14 mouse cellular contexts compared by ENCODE assay signal in genomic region chr14:101859305-101859886, GRCm38 (mm10).
DNase-seq lines count a peak whose midpoint lies in the region; ATAC-seq and TF ChIP-seq lines count a peak whose summit lies in the region.
"Had no signal": no experiment of that assay in that cellular context is flagged by ENCODE, and none has a peak within 500 bp of the region (broad histone marks: within the 10 kb centered on the region; RNA-seq: fewer than 3 reads in every experiment).

No protein-coding gene starts in this region.

- H3K4me1 ChIP-seq in heart, embryonic 12.5 days (replicated peaks), result peaks cover 13% of the 10 kb centered on the region
- H3K4me1 ChIP-seq in kidney, embryonic 16.5 days (ENCODE audit: insufficient read depth, low read length), result peaks cover 13% of the 10 kb centered on the region
- no peaks in the 10 kb centered on the region for H3K4me1 ChIP-seq in hindbrain, embryonic 16.5 days (ENCODE audit: control insufficient read depth, insufficient read depth, low read depth, low read length)
- H3K4me1 ChIP-seq in stomach, postnatal 0 days (replicated peaks; ENCODE audit: control insufficient read depth, insufficient read depth), result no peaks in the 10 kb centered on the region
- H3K4me1 ChIP-seq: limb, embryonic 12.5 days; midbrain, embryonic 13.5 days had no signal

- no peak; the same call in 1 of the 2 replicates for ATAC-seq in heart, embryonic 12.5 days (ENCODE audit: insufficient number of reproducible peaks, low FRiP score)
- ATAC-seq in kidney, embryonic 16.5 days (ENCODE audit: low FRiP score, low TSS enrichment), result peak; percentile 96
- no peak for ATAC-seq in hindbrain, embryonic 16.5 days
- no peak for ATAC-seq in stomach, postnatal 0 days (ENCODE audit: low FRiP score, low TSS enrichment)
- ATAC-seq: forebrain, embryonic 16.5 days; hindbrain, postnatal 0 days; midbrain, embryonic 13.5 days had no signal

- no peak overlapping the region for H3K9ac ChIP-seq in heart, embryonic 12.5 days
- H3K9ac ChIP-seq in kidney, embryonic 16.5 days (replicated peaks; ENCODE audit: low read length), result no peak overlapping the region
- H3K9ac ChIP-seq in hindbrain, embryonic 16.5 days (ENCODE audit: low read depth, low read length), result no peak overlapping the region
- no peak overlapping the region for H3K9ac ChIP-seq in stomach, postnatal 0 days (ENCODE audit: low read length)
- H3K9ac ChIP-seq: limb, embryonic 12.5 days; midbrain, embryonic 13.5 days had no signal

- no peak overlapping the region for H3K4me3 ChIP-seq in heart, embryonic 12.5 days
- H3K4me3 ChIP-seq in kidney, embryonic 16.5 days (ENCODE audit: low read length), result no peak overlapping the region
- H3K4me3 ChIP-seq in hindbrain, embryonic 16.5 days (ENCODE audit: low read length), result no peak overlapping the region
- no peak overlapping the region for H3K4me3 ChIP-seq in stomach, postnatal 0 days (ENCODE audit: low read depth, low read length)
- H3K4me3 ChIP-seq: limb, embryonic 12.5 days; midbrain, embryonic 13.5 days had no signal

- WGBS in heart, embryonic 12.5 days, result 67% methylated on average over 8 of the region's 8 CpGs
- 33% methylated on average over 8 of the region's 8 CpGs for WGBS in kidney, embryonic 16.5 days
- 56% methylated on average over 8 of the region's 8 CpGs for WGBS in hindbrain, embryonic 16.5 days
- 68% methylated on average over 8 of the region's 8 CpGs for WGBS in stomach, postnatal 0 days

- peak overlapping the region; percentile 8; the same call in 1 of the 2 replicates for H3K27ac ChIP-seq in heart, embryonic 12.5 days (ENCODE audit: poor library complexity, severe bottlenecking)
- peak overlapping the region; percentile 69 for H3K27ac ChIP-seq in kidney, embryonic 16.5 days (ENCODE audit: low read length)
- H3K27ac ChIP-seq in hindbrain, embryonic 16.5 days (ENCODE audit: low read depth, low read length), result no peak overlapping the region
- H3K27ac ChIP-seq in stomach, postnatal 0 days (replicated peaks), result no peak overlapping the region
- H3K27ac ChIP-seq: hindbrain, postnatal 0 days; limb, embryonic 12.5 days; midbrain, embryonic 13.5 days had no signal

- H3K9me3 ChIP-seq in heart, embryonic 12.5 days (replicated peaks), result no peaks in the 10 kb centered on the region
- no peaks in the 10 kb centered on the region for H3K9me3 ChIP-seq in kidney, embryonic 16.5 days (ENCODE audit: low read length)
- H3K9me3 ChIP-seq in hindbrain, embryonic 16.5 days (ENCODE audit: control insufficient read depth, low read length), result no peaks in the 10 kb centered on the region
- H3K9me3 ChIP-seq in stomach, postnatal 0 days (ENCODE audit: control insufficient read depth, low read length), result no peaks in the 10 kb centered on the region
- H3K9me3 ChIP-seq: limb, embryonic 12.5 days; midbrain, embryonic 13.5 days had no signal

- intact Hi-C loops in left cerebral cortex, postnatal 4 days (cut with DNase I), result no loop called here

- no peak for TF ChIP-seq CTCF in stomach, postnatal 0 days (IDR thresholded peaks at IDR 0.05; ENCODE audit: low read depth)

- H3K4me2 ChIP-seq in heart, embryonic 12.5 days, result no peak overlapping the region
- no peak overlapping the region for H3K4me2 ChIP-seq in kidney, embryonic 16.5 days (replicated peaks; ENCODE audit: low read depth, low read length)
- no peak overlapping the region for H3K4me2 ChIP-seq in hindbrain, embryonic 16.5 days (ENCODE audit: low read length)
- no peak overlapping the region for H3K4me2 ChIP-seq in stomach, postnatal 0 days (replicated peaks; ENCODE audit: low read depth)
- H3K4me2 ChIP-seq: limb, embryonic 12.5 days; midbrain, embryonic 13.5 days had no signal

- no peak for DNase-seq in heart, adult 18-20 months
- peak; percentile 91 for DNase-seq in kidney, adult 11 months
- peak; percentile 71 for DNase-seq in lung, postnatal 10 days
- no peak for DNase-seq in stomach, postnatal 0 days (ENCODE audit: low spot score)
- DNase-seq in left cerebral cortex, postnatal 4 days, result no peak
- DNase-seq: cerebellum, postnatal 25 days had no signal

- H3K36me3 ChIP-seq in heart, embryonic 12.5 days, result no peaks in the 10 kb centered on the region
- H3K36me3 ChIP-seq in kidney, embryonic 16.5 days (ENCODE audit: insufficient read depth, low read length), result no peaks in the 10 kb centered on the region
- no peaks in the 10 kb centered on the region for H3K36me3 ChIP-seq in hindbrain, embryonic 16.5 days (ENCODE audit: control insufficient read depth, insufficient read depth, low read length)
- H3K36me3 ChIP-seq in stomach, postnatal 0 days (ENCODE audit: control insufficient read depth, insufficient read depth, low read length), result no peaks in the 10 kb centered on the region
- H3K36me3 ChIP-seq: limb, embryonic 12.5 days; midbrain, embryonic 13.5 days had no signal

- TF ChIP-seq EP300 in stomach, postnatal 0 days (optimal IDR thresholded peaks at IDR 0.05), result no peak

- H3K27me3 ChIP-seq in heart, embryonic 12.5 days (replicated peaks), result no peaks in the 10 kb centered on the region
- H3K27me3 ChIP-seq in kidney, embryonic 16.5 days (ENCODE audit: insufficient read depth, low read length), result no peaks in the 10 kb centered on the region
- H3K27me3 ChIP-seq in hindbrain, embryonic 16.5 days (replicated peaks; ENCODE audit: control insufficient read depth, insufficient read depth, low read length), result no peaks in the 10 kb centered on the region
- H3K27me3 ChIP-seq in stomach, postnatal 0 days (ENCODE audit: control insufficient read depth, insufficient read depth, low read length), result no peaks in the 10 kb centered on the region
- H3K27me3 ChIP-seq: CH12.LX; limb, embryonic 12.5 days; midbrain, embryonic 13.5 days had no signal

Comparison
In these comparisons a context has a peak if more than half of its experiments do, and no peak if none do; other contexts are left out.
1. H3K27ac ChIP-seq: peak in heart, embryonic 12.5 days (single experiment) and kidney, embryonic 16.5 days (single experiment); none in hindbrain, embryonic 16.5 days (single experiment) and stomach, postnatal 0 days (single experiment).
2. DNase-seq: peak in kidney, adult 11 months (single experiment) and lung, postnatal 10 days (single experiment); none in heart, adult 18-20 months (0 of 2), stomach, postnatal 0 days (single experiment) and left cerebral cortex, postnatal 4 days (single experiment).